Mouse (Mus musculus) left cerebral cortex, postnatal 25 days (tissue): Measurements from ENCODE around the gene Vps33b. TPM values are rescaled to one million over a fixed set of nuclear protein-coding genes. Genes with fewer than 3 reads are reported as not detected.

Experiments
- DNase-seq, 2 experiments: peaks; one replicate each; pipeline ENCODE4 v3.0.0; 2022; ENCODE audit warnings: low spot score in 2 of 2, mixed read lengths in 1 of 2
- intact Hi-C: fragments of 180-260 bp; cut with DNase I; formaldehyde crosslinking; loops from one replicate; pipeline ENCODE4 v1.15.1; 2025
- total RNA-seq, 2 experiments: library from RNA; stranded (reverse); gene quantifications; 2 replicates each; pipeline ENCODE4 v1.2.3; 2021

Gene Vps33b
- total RNA-seq: 10 to 100 TPM; 20.2 to 20.6 TPM

DNA sequence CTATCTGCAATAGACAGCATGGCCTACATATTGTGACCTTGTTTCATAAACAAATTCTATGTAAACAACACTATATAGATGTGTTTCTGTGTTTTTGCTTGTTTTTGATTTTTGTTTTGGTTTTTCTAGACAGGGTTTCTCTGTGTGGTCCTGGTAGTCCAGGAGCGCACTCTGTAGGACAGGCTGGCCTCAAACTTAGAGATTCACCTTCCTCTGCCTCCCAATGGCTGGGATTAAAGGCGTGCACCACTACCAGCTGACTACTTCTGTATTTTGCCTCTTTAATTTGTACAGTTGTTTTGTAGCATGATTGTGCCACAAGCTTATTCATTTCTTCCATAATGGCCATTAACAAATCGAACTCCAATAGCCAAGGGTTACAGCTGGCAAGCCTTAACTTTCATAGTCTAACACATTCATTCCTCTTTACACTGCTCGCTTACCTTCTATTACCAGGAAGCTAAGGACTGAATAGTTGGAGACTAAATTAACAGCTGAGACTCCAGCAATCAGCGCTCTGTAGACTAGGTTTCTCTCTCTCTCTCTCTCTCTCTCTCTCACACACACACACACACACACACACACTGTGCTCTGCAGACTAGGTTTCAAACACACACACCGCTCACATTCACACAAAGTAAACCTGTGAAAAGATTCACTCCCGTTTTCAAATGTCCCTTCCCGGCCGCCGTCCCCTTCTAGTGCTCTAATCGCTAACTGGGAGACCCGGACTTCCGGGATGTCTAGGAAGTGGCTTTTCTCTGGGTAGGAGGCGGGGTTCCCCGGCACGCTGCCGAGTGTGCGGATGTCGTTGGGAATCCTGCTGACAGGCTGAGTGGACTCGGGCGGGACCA lies at the start of gene Vps33b:
Gene Vps33b, plus strand, starts transcription at position 753 of the 854 bp plus-strand sequence.
- intact Hi-C loops: no loop called here
- DNase-seq: peak; percentile 96 to 97

DNA sequence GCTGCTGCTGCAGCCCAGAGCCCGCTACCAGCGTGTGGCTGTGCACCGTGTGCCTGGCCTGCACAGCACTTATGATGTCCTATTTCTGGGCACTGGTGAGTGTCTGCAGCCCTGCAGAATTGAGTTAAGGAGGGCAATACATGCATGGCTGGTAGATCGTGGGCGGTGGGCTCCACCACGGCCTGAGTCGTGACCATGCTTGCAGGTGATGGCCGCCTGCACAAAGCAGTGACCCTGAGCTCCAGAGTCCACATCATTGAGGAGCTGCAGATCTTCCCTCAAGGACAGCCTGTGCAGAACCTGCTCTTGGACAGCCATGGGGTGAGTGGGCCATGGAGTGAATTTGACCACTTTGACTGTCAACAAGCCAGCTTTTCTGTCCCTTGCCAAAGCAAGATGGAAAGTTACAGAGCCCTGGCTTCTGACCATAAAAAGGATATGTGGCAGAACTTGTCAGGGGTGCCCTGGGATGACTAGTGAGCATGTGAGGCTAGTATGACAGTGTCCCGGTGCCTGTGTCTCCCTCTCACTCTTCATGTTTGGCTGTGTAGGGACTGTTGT lies 49.1 kb upstream of the Vps33b start:
- no peak for DNase-seq
- intact Hi-C loops: no loop called here

DNA sequence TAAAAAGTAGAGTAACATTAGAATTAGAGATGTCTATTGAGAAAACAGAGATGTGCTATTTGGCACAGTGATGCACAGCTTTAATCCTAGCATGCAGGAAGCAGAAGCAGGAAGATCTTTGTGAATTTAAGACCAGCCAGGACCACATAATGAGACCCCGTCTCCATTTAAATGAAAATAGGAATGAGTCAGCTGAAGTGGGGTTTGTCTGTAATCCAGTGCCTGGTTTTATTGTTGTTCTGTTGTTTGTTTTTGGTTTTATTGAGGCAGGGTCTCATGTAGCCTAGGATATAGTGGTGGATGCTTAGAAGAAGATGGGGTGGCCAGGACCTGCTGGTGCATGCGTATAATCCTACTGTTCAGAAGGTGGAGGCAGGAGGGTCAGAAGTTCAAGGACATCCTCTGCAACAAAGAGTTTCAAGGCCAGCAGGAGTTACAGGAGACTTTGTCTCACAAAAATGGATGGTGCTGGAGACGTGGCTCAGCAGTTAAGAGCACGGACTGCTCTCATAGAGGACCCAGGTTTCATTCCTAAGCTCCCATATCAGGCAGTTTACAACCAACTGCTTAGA lies 48.2 kb upstream of the Vps33b start:
- intact Hi-C loops: no loop called here
- no peak for DNase-seq

DNA sequence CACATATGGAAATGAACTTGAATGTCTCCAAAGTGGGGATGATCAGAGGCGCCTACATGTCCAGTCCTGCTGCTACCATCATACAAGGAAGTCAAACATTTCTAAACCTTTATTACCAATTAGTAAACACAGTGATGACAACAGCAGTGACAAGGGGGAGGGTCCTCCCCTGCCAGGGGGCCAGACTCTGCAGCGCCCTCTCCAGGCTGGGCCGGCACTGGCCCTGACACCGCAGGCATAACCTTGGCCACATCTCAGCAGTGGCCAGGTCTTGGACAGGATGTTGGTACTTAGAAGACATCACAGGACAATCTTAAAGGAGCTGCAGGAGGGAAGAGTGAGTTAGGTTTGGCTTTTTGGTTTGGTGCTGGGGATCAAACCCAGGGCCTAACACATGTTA lies 42.4 kb upstream of the Vps33b start:
- intact Hi-C loops: no loop called here
- DNase-seq: no peak

DNA sequence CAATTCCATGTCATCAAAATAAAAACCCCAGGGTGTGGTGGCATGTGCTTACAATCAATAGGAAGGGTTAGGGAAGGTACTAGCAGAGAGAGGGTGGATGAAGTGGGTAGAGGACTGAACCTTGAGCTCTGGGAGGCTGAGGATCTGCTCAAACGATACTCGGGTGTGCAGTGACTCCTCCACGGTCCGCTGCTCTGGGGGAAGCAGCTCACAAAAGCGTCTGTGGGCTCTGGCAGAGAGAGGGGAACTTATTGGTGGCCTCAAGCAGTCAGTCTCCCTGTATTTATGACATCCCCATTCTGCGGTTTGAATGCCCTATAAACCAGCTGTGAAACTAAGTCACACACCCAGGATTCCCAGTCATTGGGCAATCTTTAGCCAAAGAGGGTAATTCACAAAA lies 39.3 kb upstream of the Vps33b start:
- intact Hi-C loops: no loop called here
- no peak for DNase-seq

DNA sequence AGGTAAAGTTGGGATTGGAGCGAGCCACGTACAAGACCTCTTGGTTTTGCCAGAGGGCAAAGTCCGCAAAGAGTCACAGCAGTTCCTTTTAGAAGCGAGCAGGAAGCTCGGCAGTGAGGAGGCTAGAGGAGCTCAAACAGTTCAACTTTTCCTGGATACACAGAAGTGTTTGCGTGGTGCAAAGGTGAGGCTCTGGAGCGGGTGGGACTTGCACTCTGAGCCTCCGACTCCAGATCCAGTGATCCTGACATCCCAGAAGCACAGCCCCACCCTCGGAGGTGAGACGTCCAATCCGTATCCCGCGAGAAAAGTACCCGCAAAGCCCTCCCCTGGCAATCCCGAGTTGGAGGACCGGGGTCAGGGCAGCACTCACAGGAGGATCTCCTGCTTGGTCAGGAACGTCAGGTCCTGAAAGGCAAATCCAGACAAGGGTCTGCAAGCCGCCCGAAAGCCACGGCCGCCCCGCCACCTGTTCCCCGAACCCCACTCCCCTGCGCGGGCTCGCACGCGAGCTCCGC lies 37.4 kb upstream of the Vps33b start:
- intact Hi-C loops: no loop called here
- no peak for DNase-seq

DNA sequence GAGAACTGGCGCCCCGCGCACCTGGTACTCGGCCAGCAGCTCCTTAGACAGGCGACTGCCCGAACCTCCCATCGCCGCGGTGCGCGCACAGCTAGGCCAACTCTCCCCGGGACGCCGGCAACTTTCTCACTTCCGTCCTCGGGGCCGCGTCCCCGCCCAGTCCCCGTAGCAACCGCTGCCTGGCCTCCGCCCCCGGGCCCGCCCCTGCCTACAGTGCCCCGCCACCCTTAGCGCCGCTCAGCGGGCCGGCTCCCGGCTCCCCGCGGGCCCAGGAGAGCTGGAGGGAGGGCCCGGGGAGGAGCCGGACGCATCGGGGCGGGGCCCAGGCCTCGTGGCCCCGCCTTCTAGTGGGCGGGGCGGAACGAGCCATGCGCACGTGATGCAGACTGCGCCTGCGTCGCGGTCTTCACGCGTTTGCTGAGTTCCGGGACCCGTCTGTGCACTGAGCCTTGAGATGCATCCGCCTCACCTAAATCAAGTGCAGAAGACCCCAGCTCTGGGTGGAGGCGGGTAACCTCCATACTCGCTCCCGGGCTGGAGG lies 36.9 kb upstream of the Vps33b start, which contains the start of the genes Cib1 and Gdpgp1:
Gene Cib1, minus strand, starts transcription at position 325 of the 541 bp plus-strand sequence.
Gene Gdpgp1, plus strand, starts transcription at position 377 of the 541 bp plus-strand sequence.
- intact Hi-C loops: no loop called here
- DNase-seq: peak; percentile 95 to 96

DNA sequence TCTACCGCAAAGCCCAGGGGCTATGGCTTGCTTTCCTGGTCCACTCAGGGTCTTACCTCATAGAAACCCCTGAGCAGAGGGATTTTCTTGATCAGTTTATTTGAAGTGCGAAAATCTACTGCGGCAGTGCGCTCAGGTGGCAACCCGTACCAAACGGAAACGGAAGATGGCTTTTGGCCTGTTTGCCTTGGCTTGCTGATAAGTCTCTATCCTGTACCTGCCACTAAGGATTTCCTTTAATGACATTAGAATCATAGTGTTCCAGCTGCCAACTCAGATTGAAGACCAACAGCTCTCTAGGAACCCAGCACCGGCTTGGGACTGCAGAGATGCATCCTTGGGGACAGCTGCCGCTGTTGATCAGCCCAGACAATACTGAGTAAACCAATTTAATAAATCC lies 35.6 kb upstream of the Vps33b start:
- DNase-seq: no peak
- intact Hi-C loops: no loop called here

DNA sequence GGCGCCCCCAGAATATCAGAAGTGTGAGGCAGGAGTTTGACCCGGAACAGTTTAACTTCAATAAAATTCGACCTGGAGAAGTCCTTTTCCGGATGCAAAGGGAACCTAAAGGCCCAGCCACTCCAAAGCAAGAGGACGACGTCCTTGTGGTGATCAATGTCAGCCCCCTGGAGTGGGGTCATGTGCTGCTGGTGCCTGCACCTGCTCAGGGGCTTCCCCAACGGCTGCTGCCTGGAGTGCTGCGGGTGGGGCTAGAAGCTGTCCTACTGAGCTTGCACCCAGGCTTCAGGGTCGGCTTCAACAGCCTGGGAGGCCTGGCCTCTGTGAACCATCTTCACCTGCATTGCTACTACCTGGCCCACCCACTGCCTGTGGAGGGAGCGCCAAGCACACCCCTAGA lies 30.9 kb upstream of the Vps33b start:
- DNase-seq: no peak
- intact Hi-C loops: no loop called here

DNA sequence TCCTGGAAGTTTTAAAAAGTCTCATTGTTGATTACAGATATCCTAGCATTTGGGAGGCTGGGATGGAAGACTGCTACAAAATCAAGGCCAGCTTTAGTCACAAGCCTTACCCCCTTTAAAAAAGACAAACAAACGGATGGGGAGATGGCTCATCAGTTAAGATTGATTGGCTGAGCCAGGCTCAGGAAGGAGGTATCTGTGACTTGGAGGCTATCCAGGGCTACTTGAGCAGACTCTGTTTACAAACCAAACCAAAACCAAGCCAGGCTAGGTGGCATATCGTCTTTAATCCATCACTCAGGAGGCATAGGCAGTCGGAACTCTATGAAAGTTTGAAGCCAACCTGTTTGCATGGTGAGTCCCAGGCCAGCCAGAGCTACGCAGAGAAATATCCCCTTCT lies 27.8 kb upstream of the Vps33b start:
- intact Hi-C loops: no loop called here
- no peak for DNase-seq

DNA sequence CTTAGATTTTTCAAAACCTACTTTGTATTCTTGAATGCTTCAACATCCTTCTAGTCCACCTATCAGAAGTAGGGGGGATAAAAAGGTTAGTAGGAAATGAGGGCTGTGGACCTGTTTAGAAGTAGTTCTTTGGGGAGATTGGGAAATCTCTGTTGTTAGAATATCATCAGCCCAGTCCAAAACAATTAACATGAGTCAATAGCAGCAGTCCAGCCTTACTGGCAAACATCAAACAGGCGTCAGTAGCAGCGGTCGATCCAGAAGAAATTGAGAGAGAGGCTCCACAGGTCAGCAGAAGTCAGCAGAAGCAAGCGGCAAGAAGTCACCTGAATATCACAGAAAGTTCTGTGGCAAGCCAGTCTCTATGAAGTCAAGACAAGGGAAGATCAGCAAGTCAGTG lies 24.6 kb upstream of the Vps33b start:
- intact Hi-C loops: no loop called here
- no peak for DNase-seq

DNA sequence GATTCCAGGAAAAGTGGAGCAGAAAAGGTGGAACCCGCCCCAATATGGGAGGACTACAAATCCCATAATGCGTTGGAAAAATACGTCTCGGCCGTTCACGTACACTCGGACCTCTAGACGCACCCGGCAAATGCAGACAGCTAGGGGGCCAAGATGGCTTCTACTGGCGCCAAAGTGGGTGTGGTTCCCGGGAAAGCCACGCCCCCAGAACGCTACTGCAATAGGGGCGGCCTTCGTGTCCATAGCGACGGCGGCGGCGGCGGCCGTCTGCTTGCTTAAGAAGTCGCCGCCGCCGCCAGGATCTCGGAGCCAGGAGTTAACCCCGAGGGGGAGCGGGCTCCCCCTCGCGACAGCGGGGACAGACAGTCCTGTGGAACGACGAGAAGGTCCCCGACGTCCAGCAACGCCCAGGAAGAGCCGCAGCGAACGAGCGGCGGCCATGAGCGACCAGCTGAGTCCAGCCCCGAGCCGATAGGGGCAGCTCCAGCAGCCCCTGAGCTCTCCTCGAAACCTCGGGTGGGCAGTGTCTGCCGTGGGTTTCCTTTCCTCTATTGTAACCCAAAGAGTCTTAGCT lies 23.2 kb upstream of the Vps33b start, which contains the start of gene Ttll13:
Gene Ttll13, plus strand, starts transcription at position 229 of the 574 bp plus-strand sequence.
- peak; percentile 96 to 99 for DNase-seq
- intact Hi-C loops: loop anchor here (2.0 kb wide), 1 partner anchor 15 kb away; the partner anchor contains the start of gene Ngrn

DNA sequence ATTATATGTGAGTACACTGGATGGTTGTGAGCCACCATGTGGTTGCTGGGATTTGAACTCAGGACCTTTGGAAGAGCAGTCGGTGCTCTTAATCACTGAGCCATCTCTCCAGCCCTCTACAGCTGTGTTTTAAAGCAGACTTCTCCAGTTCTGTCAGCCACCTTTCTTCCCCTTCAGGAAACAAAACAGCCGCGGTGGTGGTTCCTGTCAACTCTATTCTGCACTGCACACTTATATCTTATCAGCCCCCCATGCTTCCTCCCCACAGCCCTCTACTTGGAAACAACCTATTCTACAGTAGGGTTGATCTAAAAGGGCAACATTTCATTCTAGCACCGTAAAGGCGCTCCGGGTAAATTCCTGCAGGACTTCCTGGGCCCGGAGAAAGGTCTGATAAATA lies 22.6 kb upstream of the Vps33b start:
- intact Hi-C loops: loop anchor here (2.0 kb wide), 1 partner anchor 14 kb away; the partner anchor contains the start of gene Ngrn
- DNase-seq: no peak

DNA sequence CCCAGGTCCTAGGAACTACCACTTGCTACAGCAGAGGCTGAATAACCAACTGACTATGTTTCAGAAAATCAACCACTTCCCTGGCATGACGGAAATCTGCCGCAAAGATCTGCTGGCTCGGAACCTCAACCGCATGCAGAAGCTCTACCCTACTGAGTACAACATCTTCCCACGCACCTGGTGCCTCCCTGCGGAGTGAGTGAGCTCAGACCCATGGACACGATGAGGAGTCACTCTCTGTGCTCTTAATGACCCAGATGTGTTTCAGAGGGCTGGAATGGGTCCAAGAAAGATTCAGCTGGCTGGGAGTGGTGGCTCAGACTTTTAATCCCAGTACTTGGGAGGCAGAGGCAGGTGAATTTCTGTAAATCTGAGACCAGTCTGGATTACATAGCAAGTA lies 17.0 kb upstream of the Vps33b start:
- intact Hi-C loops: no loop called here
- DNase-seq: no peak

DNA sequence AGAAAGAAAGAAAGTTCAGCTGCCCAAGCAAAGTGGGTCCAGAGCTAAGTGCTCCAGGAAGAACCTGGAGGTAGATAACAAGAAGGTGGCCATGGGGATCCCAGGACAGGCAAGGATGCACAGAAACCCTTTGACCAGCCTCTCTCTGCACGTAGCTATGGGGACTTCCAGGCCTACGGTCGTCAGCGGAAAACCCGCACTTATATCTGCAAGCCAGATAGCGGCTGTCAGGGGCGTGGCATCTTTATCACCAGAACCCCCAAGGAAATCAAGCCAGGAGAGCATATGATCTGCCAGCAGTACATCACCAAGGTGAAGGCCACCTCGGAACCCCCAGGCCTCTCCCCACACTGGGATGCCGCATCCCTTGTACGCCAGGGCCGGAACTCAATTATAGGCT lies 16.6 kb upstream of the Vps33b start:
- DNase-seq: no peak
- intact Hi-C loops: no loop called here

DNA sequence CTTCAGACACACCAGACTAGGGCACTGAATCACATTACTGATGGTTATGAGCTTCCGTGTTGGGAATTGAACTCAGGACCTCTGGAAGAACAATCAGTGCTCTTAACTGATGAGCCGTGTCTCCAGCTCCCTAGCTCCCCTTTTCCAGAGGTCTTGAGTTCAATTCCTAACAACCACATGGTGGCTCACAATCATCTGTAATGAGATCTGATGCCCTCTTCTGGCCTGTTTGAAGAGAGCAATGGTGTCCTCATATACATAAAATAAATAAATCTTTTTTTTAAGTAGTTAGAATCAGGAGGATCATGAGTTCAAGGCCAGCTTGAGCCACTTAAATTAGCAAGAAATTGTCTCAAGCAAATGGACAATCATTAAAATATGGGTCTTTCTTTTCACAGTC lies 13.5 kb upstream of the Vps33b start:
- intact Hi-C loops: loop anchor here (5.0 kb wide), 1 partner anchor 114 kb away; no protein-coding TSS in a partner anchor
- DNase-seq: no peak

DNA sequence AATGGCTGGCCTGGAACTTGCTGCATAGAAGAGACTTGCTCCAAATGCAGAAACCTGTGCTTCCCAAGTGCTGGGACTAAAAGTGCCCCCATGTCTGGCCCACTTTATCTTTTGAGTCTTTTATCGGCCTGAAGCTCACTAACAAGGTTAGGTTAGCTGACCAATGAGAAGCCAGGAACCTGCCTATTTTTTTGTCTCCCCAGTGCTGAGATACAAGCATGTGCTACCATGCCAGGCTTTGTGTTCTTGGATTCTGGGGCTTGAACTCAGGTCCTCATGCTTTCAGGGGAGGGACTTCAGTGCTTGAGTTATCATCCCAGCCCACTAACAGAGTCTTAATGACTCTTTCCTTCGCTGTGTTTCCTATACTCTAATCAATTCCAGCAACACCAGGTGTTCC lies 11.7 kb upstream of the Vps33b start:
- no peak for DNase-seq
- intact Hi-C loops: loop anchor here (5.0 kb wide), 1 partner anchor 115 kb away; no protein-coding TSS in a partner anchor

DNA sequence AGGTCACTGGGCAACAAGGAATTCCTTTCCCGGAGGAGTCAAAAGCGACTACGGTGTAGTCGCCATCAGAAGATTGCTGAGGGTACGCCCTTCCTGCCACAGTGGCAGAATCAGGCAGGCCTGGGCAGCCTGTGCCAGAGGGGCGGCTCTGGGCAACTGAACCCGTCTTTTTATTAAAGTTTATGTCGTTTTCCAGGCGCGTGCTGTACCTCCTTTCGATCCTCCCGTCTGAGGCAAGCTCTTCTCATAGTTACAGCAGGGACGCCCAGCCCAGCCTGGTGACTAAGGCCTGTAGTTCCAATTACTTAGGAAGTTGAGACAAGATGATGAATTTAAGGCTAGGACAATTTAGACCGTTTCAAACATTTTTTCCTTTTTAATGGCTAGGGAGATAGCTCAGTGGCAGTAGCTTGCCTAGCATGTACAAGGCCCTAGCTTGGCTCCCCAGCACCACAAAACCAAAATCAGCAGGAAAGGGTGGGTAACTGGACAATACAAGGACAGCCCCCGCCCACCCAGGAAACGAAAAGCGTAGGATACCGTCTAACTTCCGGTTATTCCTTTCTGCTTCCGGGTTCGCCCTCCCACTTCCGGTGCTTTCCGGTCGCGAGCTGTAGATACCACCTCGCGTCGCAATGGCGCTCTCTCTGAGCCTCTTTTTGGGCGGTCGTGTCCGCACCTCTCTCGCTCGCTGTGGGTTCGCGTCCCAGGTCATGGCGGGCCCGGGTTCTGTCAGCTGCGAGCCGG lies 8.7 kb upstream of the Vps33b start, which contains the start of gene Ngrn:
Gene Ngrn, plus strand, starts transcription at position 591 of the 747 bp plus-strand sequence.
- peak; percentile 84 to 89 for DNase-seq
- intact Hi-C loops: loop anchor here (2.0 kb wide), 1 partner anchor 14 kb away; the partner anchor contains the start of gene Ttll13
